Mouse (Mus musculus): Measurements from ENCODE around the gene Fam20a. TPM values are rescaled to one million over a fixed set of nuclear protein-coding genes. Genes with fewer than 3 reads are reported as not detected.
A peak's percentile ranks its signal among the peaks of the same experiment; 100 is the strongest.

The Fam20a gene
- total and polyA plus RNA-seq, 3 experiments: 3.1 to 6.3 (median 4.0) TPM

DNA sequence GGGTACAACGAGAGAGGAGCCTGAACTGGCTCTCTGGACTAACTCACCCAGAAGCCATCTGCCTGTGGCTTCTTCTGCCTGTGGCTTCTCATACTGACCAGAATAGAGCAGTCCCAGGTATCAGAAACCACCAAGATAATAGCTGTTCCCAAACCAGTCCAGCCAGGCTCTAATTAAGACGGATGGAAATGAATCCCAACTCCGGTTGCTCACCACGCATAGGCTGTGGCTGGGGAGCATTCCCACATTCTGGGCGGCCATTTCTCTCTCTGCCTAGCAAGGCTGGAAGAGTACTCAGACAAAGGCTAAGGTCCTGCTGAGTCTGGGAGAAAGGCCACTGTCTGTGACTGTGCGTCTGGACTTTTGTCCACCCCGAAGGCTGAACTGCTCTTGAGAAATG lies 5.1 kb downstream of the Fam20a start:
- DNase-seq: no peak

DNA sequence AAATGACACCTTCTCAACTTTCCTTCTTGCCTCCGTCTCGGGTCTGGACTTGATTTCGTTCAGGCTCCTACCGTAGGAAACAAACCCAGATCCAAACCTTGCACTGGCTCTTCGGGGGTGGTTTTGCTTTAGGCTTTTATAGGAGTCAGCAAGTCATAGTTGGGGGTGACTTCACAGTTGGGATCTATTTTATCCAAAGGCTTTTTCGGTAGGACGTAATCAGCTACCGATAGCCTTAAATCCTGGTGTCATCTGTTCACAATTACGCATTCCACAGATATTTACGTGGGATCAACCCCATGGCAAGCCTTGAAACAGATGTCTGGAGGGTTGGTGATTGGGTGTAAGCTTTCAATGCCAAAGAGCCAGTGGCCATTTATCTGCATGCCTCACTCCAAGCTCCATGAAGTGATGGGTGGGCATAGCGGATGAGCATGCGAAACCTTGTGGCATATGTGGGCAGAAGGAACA lies 6.7 kb downstream of the Fam20a start:
- DNase-seq: no peak

- DNase-seq: no peak
Measured at GRCm38 (mm10) chr11:109714341-109715247, 7.5 kb downstream of the Fam20a start.

DNA sequence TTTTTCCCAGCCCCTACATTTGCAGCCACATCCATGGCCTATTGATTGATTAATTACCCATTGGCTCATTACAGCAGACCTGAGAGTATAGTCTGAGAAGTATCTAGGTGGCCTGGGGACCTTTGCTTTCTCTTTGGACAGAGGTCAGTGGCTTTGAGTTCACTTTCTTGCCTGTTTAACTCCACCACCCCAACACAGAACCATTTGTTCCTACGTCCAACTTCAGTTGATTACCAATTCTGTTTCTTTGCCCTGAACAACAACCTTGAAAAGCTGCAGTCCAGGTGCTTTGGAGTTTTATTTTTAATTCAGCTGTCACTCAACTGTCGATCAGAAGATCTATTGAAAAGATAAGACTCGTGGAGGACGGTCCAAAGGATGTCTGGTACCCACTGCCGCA lies 12.6 kb downstream of the Fam20a start:
- no peak for DNase-seq

- no peak for DNase-seq
Measured at GRCm38 (mm10) chr11:109708786-109709185, 13.3 kb downstream of the Fam20a start.

DNA sequence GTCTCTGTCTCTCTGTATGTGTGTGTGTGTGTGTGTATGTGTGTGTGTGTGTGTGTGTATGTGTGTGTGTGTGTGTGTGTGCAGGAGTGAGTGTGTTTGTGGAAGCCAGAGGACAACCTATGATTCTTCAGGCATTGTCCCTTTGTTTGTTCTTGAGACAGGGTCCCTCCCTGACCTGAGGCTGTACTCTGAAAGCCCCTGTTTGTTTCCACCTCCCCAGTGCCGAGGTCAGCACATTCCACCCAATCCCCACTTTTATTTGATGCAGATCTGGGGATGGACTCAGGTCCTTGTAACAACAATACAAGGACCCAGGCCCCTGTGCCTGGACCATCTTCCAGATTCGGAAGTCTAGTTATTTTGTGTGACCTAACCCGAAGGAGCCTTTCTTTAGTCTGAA lies 14.6 kb downstream of the Fam20a start:
- DNase-seq: no peak

DNA sequence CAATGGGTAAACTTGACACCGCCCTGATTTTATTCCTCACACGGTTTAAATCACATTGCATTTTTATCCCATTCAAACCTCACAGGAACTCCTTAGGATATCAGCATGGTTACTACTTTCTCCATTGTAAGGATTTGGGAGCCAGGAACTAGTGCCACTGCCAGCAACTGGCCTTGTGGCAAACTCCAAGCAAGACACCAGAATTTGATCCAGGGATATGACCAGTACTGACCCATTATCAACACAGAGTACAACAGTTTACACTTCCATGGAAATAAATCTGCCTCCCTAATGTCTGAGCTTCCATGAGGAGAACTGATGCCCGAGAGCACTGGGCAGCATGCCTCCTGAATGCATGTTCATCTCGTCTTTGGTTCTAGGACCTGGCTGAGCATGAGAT lies 15.5 kb downstream of the Fam20a start:
- no peak for DNase-seq

DNA sequence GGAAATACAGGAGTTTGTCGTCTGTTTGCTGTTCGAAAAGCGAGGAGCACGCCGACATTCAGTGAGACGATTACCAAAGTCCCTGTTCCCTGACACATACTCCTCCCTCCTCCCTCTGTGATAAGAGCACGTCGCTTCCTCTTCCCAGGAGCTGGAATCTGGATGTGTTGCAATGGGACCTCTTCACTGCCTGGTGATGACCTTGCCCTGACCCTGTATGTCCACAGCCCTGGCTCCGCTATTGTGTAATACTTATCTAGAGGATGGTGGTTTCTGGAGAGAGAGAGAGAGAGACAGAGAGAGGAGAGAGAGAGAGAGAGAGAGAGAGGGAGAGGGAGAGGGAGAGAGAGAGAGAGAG lies 16.0 kb downstream of the Fam20a start:
- peak; percentile 83 for DNase-seq

DNA sequence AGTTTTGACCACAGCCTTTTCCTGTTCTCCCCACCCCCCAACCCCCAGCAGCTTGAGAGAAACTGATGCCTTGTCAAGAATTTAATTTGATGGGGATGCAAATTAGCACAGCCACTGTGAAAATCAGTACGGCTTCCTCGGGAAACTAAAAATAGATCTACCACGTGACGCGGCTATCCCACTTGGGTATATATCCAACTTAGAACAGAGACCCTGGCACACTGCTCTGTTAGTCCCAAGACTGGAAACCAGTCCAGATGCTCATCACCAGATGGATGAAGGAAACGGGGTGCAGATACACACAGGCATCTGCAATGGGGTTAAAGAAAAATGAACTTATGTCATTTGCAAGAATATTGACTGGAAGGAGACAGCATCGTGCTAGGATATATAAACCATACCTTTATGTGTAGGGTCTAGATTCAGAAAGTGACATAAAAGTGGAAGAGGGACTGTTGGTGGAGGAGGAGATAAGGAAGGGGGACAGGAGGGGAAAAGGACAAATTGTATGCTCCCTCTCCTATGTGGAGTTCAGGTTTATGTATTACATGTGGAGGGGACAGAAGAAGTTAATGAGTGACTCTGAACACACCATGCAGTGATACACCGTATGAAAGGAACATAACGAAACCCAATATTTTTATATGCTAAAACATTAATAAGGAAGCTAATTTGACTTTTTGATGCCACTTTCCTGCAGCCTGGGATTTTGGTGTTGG lies 16.6 kb downstream of the Fam20a start:
- no peak for DNase-seq

DNA sequence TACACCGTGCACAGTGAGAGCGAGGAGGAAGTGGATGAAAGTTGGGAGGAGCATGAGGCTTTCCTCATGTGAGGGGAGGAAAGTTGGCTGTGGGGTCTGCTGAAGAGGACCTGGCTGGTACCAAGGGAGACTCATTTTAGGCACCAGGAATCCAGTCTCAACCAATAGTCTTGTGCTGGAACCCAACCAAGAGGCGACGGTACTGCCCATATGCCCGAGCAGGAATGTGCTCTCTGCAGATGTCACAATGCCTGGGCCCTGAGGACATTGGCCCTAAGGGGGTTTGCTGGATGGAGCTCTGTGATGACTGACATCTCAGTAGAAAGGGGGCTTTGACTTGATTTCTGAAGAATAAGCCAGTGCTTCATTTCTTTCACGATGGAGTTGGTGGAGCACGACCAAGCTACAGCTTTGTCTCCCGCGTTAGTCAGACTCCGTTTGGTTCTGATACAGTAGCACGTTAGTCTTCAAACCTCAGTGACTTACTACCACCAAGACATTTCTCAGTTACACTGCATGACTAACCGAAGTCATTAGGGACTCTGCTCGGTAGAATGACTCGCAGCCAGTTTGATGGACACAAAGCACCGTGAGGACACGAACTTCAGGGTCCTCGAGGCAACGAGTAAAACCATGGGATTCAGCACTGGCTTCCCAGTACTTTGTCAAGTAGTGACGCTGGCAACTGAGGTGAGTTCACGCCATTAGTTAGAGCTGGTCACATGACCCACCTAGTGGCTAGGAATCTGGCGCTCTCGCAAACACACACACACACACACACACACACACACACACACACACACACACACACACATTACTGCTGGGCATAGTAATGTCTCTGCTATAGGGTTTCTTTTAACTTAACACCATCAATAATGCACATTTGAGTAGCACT lies 17.5 kb downstream of the Fam20a start:
- no peak for DNase-seq

DNA sequence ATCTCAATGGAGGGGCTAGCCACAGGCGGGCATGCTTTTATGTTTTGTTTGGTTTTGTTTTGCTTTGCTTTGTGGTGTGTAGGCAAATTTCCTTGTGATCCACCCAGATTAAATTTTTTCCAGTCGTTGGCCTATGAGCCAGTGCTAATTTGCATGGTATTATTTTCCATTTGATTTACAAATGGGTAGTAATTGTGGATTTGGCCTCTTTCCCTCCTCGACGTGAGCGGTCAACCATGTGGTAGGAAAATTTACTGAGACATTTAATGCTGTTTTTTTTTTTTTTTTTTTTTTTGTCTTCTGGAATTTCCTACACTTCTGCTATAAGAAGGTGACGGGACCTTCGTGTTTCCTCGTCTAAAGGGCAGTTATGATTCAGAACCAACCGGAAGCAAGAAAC lies 18.2 kb downstream of the Fam20a start:
- no peak for DNase-seq

DNA sequence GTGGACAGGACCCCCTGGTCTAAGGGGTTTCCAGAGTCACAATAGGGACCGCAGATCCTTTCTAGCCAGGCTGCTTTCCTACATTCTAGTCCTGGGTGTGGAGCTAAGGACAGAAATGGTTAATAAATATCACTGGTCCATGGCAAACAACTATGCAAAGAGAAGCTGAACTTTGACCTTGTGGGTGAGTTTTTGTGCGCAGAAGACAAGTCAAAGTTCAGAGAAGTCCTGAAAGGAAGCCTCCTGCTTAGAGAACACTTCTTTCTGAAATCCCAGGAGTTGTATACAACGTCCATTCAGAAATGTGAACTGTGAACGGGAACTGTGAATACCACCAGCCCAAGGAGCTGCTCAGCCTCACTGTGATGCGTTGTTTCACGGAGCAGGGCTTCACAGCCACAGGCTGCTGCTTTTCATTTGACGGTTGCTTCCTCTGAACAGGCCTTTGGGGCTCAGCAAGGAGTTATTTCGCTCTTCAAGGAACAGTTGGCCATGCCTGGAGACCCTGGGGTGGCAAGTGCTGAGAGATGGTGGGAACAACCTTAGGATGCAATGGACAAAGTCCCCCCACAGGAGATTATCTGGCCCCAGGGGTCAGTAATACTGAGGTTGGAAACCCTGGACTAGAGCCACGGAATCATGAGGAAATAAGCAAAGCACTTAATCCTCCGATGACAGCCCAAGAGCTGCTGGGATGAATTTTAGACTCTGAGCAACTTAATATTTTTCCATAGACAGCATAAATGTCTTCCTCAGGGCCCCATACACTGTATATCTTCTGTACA lies 19.9 kb downstream of the Fam20a start:
- no peak for DNase-seq

DNA sequence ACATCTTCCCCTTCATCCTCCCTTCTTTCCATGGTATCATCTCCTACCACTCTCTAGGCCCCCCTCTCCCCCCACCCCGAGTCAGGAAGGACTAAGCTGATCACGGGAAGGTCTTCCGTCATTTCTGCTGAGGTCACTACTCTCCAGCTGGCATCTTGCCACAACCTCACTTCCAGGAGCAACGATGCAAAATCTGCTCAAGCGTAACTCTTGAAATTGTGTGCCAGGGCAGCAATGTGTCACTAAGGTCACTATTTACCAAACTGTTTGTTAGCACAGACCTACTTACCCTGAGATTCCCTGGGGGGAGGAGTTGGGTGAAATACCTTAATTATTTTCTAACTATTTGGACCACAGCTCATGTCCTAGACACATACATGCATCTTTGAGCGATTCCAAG lies 21.3 kb downstream of the Fam20a start:
- peak; percentile 53 for DNase-seq

DNA sequence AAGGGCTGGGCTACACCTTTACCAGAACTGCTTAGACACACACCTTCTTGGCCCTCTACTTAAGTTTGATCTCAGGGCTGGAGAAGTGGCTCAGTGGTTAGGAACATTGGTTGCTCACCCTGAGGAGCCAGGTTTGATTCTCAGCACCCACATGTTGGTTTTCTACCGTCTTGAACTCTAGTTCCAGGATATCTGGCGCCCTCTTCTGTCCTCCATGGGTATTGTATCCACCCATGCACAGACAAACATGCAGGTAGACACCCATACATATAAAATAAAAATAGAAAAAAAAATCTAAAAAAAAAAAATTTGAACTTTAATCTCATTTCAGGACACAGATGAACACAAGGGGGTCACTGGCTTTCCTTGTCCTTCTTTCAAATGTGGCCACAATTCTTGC lies 22.3 kb downstream of the Fam20a start:
- DNase-seq: no peak

- DNase-seq: peak; percentile 31
Measured at GRCm38 (mm10) chr11:109698740-109699139, 23.3 kb downstream of the Fam20a start.

DNA sequence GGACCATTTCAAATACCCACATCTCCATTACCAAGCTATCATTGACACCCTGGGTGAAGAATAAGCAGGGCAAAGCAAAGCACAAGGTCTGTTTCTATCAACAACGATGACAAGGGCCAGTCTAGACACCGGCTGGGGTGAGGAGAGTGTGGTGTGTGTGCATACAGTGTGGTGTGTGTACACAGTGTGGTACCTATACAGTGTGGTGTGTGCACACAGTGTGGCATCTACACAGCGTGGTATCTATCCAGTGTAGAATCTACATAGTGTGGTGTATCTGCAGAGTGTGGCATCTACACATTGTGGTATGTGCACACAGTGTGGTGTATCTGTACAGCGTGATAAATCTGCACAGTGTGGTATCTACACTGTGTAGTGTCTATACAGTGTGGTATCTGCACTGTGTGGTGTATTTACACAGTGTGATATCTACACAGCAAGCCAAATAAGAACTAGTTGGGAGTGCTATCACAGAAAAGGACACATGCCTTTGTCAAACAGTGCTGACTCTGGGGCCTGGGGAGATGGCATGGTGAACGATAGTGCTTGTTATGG lies 24.9 kb downstream of the Fam20a start:
- DNase-seq: no peak

- DNase-seq: no peak
Measured at GRCm38 (mm10) chr11:109696519-109696918, 25.6 kb downstream of the Fam20a start.

- no peak for DNase-seq
Measured at GRCm38 (mm10) chr11:109692737-109693136, 29.3 kb downstream of the Fam20a start.

GRCm38 (mm10) chr11:109689539-109689938 lies 32.5 kb downstream of the Fam20a start:
- DNase-seq: no peak

GRCm38 (mm10) chr11:109682221-109682620 lies 39.9 kb downstream of the Fam20a start:
- no peak for DNase-seq

DNA sequence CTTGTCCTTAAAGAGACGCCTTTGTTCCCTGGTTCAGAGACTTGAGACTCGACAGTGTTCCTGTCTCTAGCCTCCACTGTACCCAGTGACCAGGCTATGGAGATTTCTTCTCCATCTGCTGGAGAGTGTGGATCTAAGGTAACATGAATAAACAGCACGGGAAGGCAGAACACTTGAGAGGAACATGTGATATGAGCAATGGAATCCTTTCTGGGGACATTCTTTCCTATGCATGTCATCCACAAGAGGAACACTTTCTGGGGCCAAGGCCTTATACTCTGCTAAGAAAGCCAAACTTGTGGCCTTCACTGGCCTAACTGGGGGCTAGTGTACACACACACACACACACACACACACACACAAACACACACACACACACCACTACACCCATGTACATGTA lies 40.5 kb downstream of the Fam20a start:
- DNase-seq: no peak

Data from adrenal gland, adult 2 months (tissue).